Mouse (Mus musculus): ENCODE data around the gene Hivep3.

Hivep3 gene

GRCm38 (mm10) chr4:120063353-120064124 lies 330.0 kb downstream of the Hivep3 start:
- no peak for DNase-seq

DNA sequence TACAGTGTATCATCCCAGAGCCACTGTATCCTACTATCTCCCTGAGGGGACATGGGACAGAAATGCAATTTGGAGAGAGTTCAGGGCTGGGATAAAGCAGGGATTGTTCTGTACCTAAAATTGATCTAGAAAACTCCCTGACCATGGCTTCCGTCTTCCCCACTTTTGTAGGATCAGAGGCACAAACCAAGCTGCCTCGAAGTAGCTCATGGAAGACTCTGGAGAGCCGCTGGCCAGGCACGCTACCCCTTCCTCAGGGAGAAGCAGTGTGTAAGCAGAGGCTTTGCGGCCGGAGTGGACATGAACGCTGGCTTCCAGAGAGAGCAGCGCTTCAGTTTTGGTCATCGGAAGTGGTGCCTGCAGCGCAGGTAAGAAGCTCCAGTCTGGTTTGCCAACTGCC lies 331.1 kb downstream of the Hivep3 start, which contains the start of gene AL607142.1:
AL607142.1 (plus strand) TSS at position 301 of the 400 bp plus-strand sequence.
- DNase-seq = no peak

GRCm38 (mm10) chr4:120066841-120067591 lies 333.4 kb downstream of the Hivep3 start:
- no peak for DNase-seq

DNA sequence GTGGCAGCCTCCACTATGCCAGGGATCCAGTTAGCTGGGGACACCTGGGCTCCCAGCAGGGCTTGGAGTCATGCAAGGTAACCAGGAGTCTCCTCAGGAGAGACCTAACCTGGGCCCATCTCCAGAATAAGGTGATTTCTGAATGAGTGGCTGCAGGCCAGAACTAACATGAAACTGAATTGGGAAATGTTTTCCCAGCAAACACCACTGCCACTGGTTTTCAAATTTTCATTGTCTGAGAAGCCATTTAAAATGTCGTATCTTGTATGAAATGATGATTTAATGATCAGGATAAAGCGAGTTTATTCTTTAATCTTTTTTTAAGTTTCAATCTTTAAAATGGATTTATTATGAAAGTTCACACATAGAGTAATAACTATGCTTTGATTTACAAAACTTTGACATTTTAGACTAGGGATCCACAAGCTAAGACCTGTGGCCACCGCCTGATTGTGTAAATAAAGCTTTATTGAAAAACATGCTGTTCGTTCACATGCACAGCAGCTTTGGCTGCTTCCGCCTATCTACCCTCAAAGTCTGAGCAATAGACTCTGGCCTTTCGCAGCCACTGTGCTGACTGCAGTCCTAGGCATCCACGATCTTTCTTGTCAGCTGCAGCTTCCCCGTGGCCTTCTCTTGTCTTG lies 334.1 kb downstream of the Hivep3 start:
- DNase-seq = peak; percentile 40

DNA sequence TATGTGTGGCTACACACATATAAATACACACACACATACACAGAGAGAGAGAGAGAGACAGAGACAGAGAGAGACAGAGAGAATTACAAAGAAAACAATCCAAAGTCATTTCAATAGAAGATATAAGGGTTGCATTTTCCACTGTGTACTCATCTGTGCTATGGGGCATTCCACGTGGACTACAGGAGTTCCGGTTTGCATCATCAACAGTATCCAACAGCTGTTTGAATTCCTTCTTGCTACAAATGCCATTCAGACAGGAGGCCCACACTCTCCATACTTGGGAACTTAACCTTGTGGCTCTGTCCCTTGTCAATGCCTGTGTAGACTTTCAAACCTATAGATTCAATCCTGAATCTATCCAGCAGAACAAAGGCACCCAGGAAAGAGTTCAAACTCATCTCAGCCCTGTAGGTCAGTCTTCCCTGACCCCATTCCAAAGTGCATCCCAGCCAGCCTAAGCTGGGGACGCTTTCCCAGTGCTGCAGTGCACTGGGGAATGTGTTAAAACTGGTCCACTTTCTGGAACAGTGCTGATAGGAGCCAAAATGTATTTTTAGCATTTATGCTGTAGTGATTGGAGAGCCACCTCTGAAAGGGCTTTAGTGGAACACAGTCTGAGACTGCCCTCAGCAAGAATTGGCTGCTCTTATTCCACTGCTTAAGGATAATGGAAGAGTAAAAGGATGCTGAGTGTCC lies 335.4 kb downstream of the Hivep3 start:
- no peak for DNase-seq

DNA sequence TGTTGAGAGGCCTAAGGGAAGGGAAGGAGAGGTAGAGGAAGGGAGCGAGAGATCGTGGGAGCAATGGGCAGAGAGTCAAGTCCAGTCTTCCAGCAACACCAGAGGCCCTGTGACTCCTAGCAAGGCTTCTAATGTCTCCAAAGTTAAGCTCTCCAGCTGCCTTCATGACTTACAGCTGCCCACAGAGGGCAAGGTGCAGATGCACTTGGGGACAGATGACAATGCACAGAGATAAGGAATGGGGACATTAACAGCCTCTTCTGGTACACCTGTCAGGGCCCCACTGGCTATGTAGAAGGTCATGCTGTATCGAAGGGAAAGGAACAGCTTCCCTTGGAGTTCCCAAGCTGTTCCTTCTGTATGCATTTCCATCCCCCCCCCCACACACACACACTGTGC lies 336.0 kb downstream of the Hivep3 start:
- DNase-seq = no peak

- DNase-seq = no peak
Measured at GRCm38 (mm10) chr4:120071411-120071810, 337.8 kb downstream of the Hivep3 start.

DNA sequence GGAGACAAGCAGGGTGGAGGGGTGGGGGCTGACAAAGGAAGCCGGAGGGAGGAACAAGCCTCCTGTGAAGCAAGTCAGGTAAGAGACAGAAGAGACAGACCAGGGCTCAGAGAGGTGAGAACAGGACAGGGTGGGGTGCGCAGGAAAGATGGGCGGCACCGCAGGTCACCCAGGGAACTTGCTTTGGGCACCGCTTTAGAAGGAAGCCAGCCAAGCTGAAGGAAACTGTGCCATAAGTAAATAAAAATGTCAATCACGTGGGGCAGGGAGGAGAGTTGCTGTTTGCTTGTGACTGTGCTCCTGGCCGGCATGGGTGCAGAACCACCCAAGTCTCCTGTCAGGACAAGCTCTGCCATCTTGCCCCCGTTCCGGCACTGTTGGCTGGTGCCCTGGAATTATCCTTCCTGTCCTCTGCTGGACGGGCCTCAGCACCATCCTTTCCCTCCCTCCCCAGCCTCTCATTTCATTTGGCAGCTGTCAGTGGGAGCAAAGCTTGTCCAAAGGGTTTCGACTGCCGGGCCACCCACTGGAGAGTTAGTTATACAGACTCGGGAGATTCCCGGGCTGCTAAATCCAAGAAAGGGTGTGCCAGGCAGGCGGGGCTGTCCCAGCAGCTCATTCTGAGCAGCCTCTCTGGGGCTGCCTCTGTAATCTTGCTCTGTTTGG lies 338.4 kb downstream of the Hivep3 start:
- peak; percentile 35 for DNase-seq

DNA sequence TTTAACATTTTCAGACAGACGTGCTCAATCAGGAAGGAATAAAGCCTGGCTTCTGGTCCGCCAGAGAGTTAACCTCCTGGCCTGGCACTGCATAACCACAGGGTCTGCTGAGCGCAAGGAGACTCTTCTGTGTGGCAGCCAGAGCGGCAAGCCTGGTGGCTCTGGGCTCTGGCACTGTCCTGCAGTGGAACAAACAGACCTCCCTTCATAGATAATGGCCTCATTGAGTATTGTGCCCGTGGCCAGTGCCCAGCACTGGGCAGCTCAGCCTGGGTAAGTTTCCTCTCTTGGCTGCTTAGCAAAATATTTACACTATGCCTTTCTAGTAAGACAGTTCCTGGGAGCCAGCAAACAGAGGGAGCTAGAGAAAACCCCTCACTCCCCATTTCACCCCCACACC lies 340.5 kb downstream of the Hivep3 start:
- DNase-seq = peak; percentile 42

GRCm38 (mm10) chr4:120077322-120077721 lies 343.7 kb downstream of the Hivep3 start:
- no peak for DNase-seq

- DNase-seq = no peak
Measured at GRCm38 (mm10) chr4:120082527-120082926, 348.9 kb downstream of the Hivep3 start.

GRCm38 (mm10) chr4:120083700-120084099 lies 350.1 kb downstream of the Hivep3 start:
- no peak for DNase-seq

DNA sequence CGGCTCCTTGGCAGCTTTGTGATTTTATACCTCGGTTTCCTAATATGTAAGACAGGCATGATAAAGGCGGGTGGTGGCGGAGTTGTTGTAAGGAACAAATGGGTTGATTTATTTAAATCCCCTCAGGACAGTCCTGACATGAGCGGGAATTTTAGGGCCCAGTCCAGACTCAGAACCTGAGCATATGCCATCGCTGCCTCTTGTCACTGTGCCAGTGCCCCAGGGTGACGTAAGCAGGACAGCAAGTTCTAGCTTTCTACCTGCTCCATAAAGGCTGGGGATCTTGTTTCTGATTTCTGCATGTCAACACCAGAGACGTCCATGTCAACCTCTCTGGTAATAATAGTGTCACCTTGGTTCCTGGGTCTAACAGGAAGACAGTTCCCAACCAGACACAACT lies 356.0 kb downstream of the Hivep3 start:
- DNase-seq = peak; percentile 89

DNA sequence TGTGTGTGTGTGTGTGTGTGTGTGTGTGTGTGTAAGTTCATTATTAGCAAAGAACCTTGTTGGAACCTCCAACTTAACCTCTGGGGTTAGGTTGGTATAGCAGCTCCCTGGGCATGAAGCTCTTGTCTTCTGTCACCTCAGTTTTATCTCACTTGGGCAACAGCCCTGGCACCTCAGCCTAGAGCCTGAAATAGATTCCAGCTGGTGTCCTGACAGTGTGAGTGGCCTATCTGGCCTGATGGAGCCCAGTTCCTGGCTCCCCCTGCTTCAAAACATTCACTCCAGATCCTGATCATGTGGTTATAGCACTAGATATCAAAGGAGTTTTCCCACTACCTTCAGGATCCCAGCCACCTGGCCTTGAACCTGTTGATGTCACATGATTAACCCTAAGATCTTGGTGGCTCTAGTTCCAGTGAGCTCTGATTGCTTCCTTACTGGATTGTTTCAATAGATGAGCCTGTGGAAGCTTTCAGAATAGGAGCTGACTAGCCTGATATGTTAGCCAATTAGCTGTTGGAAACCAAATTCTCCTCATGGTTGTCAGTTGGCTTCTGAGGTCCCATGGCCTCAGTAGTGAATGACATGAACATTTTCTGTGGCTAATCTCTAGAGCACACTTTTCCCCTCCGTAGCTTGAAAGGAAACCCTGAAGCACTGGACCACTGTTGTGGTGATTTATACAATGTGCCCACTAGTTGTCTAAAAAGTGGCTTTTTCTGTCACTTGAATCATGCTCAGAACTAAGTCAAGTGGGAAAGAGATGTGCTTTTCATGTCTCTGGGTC lies 358.6 kb downstream of the Hivep3 start:
- DNase-seq = peak; percentile 68

DNA sequence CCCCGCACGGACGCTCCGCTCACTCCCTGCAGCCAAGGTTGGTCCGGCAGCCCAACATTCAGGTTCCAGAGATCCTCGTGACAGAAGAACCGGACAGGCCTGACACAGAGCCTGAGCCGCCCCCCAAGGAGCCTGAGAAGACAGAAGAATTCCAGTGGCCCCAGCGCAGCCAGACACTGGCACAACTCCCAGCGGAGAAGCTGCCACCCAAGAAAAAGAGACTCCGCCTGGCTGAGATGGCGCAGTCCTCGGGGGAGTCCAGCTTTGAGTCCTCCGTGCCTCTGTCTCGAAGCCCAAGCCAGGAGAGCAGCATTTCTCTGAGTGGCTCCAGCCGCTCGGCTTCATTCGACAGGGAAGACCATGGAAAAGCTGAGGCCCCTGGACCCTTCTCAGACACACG lies 363.4 kb downstream of the Hivep3 start:
- no peak for DNase-seq

- DNase-seq = no peak
Measured at GRCm38 (mm10) chr4:120101186-120101585, 367.6 kb downstream of the Hivep3 start.

DNA sequence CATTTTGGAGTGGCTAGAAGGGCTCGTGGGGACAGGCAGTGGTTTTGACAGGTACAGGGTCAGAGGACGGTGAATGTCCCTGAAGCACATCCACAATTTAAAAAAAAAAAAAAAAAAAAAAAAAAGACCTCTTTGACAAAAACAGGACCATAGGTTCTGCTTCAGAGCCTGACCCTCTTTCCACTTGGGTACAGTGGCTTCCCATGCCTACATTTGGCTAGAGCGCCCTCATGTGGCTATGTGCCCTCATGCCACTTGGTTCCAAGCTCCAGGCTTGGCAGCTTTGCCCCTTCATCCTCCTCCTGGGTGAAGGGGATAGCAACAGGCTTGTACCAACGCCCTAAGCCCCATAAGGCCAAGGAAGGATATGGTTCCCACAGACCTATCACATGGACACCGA lies 371.0 kb downstream of the Hivep3 start:
- DNase-seq = peak; percentile 80

DNA sequence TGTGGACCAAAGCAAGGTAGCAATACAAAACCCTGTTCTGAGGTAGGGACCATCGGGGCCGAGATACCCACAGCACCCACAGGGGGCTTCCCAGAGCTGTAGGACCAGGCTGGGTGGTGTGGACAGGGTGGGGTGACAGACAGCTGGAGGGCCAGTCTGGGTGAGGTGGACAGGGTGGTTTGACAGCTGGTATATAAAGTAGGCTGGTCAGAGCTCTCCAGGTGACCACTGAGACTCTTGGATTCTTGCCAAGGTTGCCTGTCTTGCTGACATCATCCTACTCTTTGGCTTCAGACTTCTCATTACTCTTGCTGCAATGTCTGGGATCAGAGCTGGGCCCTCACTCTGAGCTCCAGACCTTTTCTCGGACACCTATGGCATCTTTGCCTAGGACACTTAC lies 372.8 kb downstream of the Hivep3 start:
- DNase-seq = no peak

GRCm38 (mm10) chr4:120107787-120108186 lies 374.2 kb downstream of the Hivep3 start:
- DNase-seq = no peak

- DNase-seq = peak; percentile 53
Measured at GRCm38 (mm10) chr4:120115516-120115915, 381.9 kb downstream of the Hivep3 start.

GRCm38 (mm10) chr4:120116312-120116711 lies 382.7 kb downstream of the Hivep3 start:
- no peak for DNase-seq

GRCm38 (mm10) chr4:120120276-120120675 lies 386.7 kb downstream of the Hivep3 start:
- DNase-seq = peak; percentile 84
